Mouse (Mus musculus) embryonic fibroblast, embryonic 13.5 days (primary cell): ENCODE data around the gene Hcfc2.
A peak's percentile ranks its signal among the peaks of the same experiment; 100 is the strongest.

Source experiments
- CTCF ChIP-seq: IDR thresholded peaks from 2 replicates; pipeline ENCODE4 v1.5.1; 2011; ENCODE audit warnings: mild to moderate bottlenecking, control low read depth, low read length, moderate library complexity, borderline replicate concordance; ENCODE audit not compliant: insufficient read depth
- POLR2A ChIP-seq: IDR thresholded peaks from 2 replicates; pipeline ENCODE4 v1.6.1; 2011; ENCODE audit warnings: low read depth, mild to moderate bottlenecking, control low read depth, low read length, moderate library complexity

DNA sequence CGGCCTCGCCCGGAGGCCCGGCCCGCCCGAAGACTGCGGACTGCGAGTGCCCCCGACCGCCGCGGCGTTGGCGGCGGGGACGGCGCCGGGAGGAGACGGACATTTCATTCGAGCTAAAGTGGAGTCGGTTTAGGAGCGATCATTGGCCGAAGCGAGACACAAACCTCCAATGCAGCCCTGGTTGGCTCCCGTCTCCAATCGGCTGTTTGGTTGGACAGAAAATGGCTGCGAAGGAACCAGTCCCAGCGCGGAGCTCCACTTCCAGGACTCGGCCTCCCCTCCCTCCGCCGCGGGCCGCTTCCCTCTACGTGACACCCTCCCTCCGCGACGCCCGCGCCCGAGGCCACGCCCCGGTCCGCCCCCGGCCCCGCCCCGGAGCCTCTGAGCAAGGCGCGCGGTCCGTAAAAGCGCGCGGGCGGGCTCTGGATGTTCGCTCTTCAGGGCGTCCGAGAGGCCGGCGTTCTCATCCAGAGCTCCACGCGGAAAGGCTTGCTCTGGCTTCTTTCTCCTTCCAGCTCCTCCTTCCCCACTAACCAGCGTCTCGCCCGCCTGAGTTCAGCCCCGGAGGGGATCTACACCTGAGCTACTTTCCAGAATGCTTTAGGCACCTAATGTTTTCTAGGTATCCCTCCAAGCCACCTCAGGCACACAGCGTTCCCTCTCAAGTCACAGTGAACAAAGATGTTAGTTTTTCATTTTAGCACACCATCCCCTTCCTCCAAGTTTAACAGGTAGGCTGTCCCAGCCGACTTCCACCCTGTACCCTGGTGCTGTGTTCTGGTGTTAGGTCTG, 68.1 kb downstream of the Hcfc2 start, which contains the start of gene Nfyb:
- TF ChIP-seq POLR2A (peak; percentile 85), CTCF (no peak)
